Mouse (Mus musculus) right cerebral cortex, postnatal 14 days (tissue): Measurements from ENCODE around the gene Itgb3.

ENCODE experiments used
- DNase-seq: peaks from one replicate; pipeline ENCODE4 v3.0.0; 2022

Gene Itgb3

GRCm38 (mm10) chr11:104661531-104662205 is 53.9 kb downstream of the Itgb3 start:
- DNase-seq, result no peak

GRCm38 (mm10) chr11:104662573-104662972 is 54.8 kb downstream of the Itgb3 start:
- DNase-seq, result no peak

DNA sequence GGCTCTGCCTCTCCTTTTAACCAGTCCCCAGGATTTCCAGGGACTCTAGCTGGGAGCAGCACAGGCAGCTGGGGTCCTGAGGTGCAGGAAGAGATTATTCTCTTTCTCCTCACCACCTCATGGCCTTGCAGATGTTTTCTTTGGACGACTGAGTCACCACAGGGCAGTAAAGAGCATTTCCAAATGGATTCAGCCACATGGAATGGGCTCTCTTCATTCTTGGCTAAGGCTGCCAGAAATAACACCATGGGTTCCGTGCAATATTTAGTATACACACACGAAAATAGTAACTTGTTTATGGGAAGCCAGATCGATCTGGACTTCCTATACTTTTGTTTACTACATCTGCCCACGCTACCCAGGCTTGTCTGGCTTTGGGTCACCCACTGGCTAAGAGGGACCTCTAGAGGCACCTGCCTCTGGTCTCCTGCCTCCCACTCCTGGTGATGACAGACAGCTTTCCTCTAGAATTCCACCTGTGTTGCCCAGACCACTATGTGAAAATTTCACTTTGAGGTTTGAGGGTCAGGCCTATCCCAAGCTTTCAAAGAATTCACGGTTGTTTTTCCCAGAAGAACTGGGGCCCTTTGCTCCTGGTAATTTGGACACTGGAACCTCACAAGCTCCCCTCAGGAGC is 55.6 kb downstream of the Itgb3 start:
- no peak for DNase-seq

DNA sequence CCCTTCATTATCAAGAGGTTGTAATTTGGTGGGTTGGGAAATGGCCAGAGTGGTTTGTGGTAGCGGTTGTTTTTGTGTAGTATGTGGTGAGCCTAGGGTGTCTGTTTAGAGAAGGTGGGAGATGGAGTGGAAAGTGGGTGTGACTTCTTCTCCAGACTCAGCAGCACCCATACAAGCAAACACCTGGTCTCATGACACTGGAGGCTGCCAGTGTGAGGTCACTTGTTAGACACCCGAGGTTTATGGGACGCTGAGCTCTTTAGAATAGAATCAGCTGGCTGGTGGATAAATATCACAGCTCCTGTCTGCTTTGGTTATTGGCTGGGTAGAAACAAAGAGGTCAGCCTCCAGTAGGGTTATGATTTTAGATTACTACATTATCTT is 56.1 kb downstream of the Itgb3 start:
- no peak for DNase-seq

- DNase-seq, result no peak
Measured at GRCm38 (mm10) chr11:104664441-104664840, 56.6 kb downstream of the Itgb3 start.

DNA sequence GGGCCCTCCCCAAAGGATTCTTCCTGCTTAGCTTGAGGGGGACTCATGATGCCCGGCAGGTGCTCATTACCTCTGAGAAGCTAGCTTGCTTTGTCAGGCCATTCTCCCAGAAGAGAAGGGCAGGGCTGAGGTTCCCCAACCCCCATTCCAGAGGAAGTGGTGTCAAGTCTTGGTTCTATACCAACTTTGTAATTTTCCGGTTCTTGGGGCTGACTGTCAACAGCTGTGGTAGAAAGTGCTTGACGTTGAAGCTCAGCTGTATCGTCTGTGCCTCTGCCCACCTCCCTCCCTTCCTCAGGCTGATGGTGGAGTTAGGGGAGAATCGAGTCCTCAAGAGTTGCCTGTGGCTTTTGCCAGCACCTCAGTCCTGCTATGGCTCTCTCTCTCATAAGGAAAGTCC is 59.6 kb downstream of the Itgb3 start:
- no peak for DNase-seq

GRCm38 (mm10) chr11:104673412-104673811 is 65.6 kb downstream of the Itgb3 start:
- DNase-seq, result no peak

DNA sequence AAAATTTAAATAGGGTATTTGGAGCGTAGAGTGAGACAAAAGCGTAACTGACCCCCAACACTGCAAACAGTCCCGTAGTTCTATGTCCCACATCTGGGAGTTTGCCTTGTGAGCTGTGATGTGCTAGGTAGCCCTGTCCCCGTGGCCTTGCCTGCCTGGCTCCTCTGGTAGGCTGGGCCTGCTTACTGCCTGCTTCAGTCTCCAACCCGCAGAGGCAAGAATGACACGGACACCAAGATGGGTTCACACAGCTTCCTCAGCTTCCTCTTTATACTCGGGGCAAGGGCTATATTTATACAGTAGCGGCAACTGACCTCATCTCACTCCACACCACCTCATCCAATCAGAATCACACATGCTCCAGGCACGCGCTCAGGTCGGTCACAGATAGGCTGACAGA is 67.0 kb downstream of the Itgb3 start:
- DNase-seq, result no peak

GRCm38 (mm10) chr11:104685548-104685947 is 77.7 kb downstream of the Itgb3 start, which contains the start of gene Gm11639:
Gm11639 (plus strand) TSS chr11:104685707.
- DNase-seq, result no peak

GRCm38 (mm10) chr11:104693235-104693634 is 85.4 kb downstream of the Itgb3 start:
- DNase-seq, result no peak

GRCm38 (mm10) chr11:104704097-104704496 is 96.3 kb downstream of the Itgb3 start:
- no peak for DNase-seq

DNA sequence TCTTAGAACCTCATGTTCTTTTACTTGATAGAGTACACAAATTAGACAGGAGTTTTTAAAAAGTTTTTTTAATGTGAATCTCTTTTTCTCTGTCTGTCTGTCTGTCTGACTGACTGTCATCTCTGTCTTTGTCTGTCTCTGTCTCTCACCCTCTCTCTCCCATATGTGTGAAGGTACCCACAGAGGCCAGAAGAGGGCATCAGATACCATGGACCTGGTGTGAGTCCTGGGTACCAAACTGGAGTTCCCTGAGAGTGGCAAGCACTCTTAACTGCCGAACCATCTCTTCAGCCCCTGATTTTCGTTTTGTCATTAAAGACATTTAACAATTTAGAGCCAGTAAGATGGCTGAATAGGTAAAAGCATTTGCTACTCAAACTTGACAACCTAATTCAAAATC is 99.3 kb downstream of the Itgb3 start:
- DNase-seq, result no peak
